Mouse (Mus musculus) intestine, embryonic 14.5 days (tissue): ENCODE results near the gene Nudt2. TPM values are rescaled to one million over a fixed set of nuclear protein-coding genes. Genes with fewer than 3 reads are reported as not detected.

Source experiments
- ATAC-seq: fragments of 200-750 bp; cut with Nextera tagmentation; replicated peaks from 2 replicates; pipeline ENCODE4 v1.8.0; 2017; ENCODE audit warnings: low read depth, moderate number of reproducible peaks, moderate TSS enrichment, moderate library complexity; ENCODE audit not compliant: low FRiP score, low TSS enrichment
- DNase-seq: peaks from one replicate; pipeline ENCODE4 v3.0.0-alpha.2; 2018; ENCODE audit warnings: low spot score
- H3K27ac ChIP-seq: fragments of 300-500 bp; sonication (generic); 2 replicates; pipeline ENCODE4 v1.5.1; 2014; ENCODE audit warnings: low read depth, mild to moderate bottlenecking, control low read depth
- H3K27me3 ChIP-seq: fragments of 300-500 bp; sonication (generic); replicated peaks from 2 replicates; pipeline ENCODE4 v1.6.1; 2014; ENCODE audit warnings: low read length, control low read depth; ENCODE audit not compliant: control insufficient read depth, insufficient read depth
- H3K36me3 ChIP-seq: fragments of 300-500 bp; sonication (generic); 2 replicates; pipeline ENCODE4 v1.6.1; 2014; ENCODE audit warnings: low read length, control low read depth; ENCODE audit not compliant: control insufficient read depth, insufficient read depth
- H3K4me1 ChIP-seq: fragments of 300-500 bp; sonication (generic); replicated peaks from 2 replicates; pipeline ENCODE4 v1.6.1; 2014; ENCODE audit warnings: low read length, control low read depth, mixed read lengths; ENCODE audit not compliant: control insufficient read depth, insufficient read depth
- H3K4me2 ChIP-seq: fragments of 300-500 bp; sonication (generic); 2 replicates; pipeline ENCODE4 v1.6.1; 2014; ENCODE audit warnings: low read length
- H3K4me3 ChIP-seq: fragments of 300-500 bp; sonication (generic); 2 replicates; pipeline ENCODE4 v1.5.1; 2014; ENCODE audit warnings: low read depth, low read length, control low read depth, mixed read lengths
- H3K9ac ChIP-seq: fragments of 300-500 bp; sonication (generic); 2 replicates; pipeline ENCODE4 v1.6.1; 2014; ENCODE audit warnings: mild to moderate bottlenecking, low read length
- H3K9me3 ChIP-seq: fragments of 300-500 bp; sonication (generic); 2 replicates; pipeline ENCODE4 v1.6.1; 2016; ENCODE audit warnings: low read length, control low read depth; ENCODE audit not compliant: control insufficient read depth
- WGBS: fragments of 180-500 bp; shearing (Covaris S2); extraction: QIAGEN DNeasy Blood & Tissue Kit; methylation state at CpG from one replicate; pipeline ENCODE4 v1.1.7; 2014; 5-methylcytosine and 5-hydroxymethylcytosine counted together
- polyA plus RNA-seq: library from polyadenylated mRNA; unstranded; fragments of >200 nt; fragmentation: Nextera tagmentation; extraction: Ambion mirVana; gene quantifications from 2 replicates; pipeline ENCODE4 v1.2.1, GENCODE M21; 2014

Gene Nudt2
- polyA plus RNA-seq, 1 experiment from 2014 or later: 58.7 TPM

GRCm38 (mm10) chr4:41468396-41469080 is 3.6 kb downstream of the Nudt2 start:
- H3K4me2 ChIP-seq: no peak overlapping the region
- H3K4me3 ChIP-seq: no peak overlapping the region
- no peaks in the 10 kb centered on the region for H3K27me3 ChIP-seq
- H3K4me1 ChIP-seq: peaks cover 5% of the 10 kb centered on the region
- no peak overlapping the region for H3K9ac ChIP-seq
- H3K9me3 ChIP-seq: no peaks in the 10 kb centered on the region
- WGBS: 60% methylated on average over 17 of the region's 17 CpGs
- no peak for ATAC-seq
- no peak overlapping the region for H3K27ac ChIP-seq
- peak; percentile 81 for DNase-seq
- H3K36me3 ChIP-seq: no peaks in the 10 kb centered on the region

GRCm38 (mm10) chr4:41469199-41469598 is 4.2 kb downstream of the Nudt2 start:
- DNase-seq (no peak), ATAC-seq (no peak)
- 86% methylated on average over 10 of the region's 10 CpGs for WGBS

DNA sequence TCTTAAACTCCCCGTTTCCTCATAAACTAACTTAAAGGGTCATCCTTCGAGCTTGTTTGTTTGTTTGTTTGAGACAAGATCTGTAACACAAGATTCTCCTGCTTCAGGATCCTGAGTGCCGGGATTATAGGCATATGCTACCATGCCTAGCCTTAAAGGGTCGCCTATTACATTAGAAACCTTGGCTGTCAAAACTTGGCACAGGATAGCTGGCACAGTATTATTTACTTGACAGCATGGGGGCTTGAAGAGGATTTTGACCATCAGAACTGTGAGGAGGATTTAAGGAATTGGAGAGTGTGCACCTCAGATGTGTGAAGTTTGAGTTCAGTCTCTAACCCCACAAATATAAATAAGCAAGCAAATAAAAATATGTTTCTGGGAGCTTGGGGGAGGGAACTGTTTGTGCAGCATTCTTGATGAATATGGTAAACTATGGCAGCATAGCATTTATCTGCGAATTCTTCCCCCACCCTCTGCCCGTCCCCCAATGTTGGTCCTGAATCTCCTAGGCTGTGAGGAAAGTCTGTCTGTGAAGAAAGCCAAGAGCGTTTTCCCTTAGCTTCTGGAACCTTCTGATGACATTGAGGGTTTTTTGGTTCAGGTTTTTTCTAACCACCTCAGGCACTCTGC is 5.2 kb downstream of the Nudt2 start:
- ATAC-seq: no peak
- H3K36me3 ChIP-seq: no peaks in the 10 kb centered on the region
- H3K4me2 ChIP-seq: no peak overlapping the region
- no peaks in the 10 kb centered on the region for H3K27me3 ChIP-seq
- no peaks in the 10 kb centered on the region for H3K4me1 ChIP-seq
- H3K9me3 ChIP-seq: no peaks in the 10 kb centered on the region
- H3K27ac ChIP-seq: no peak overlapping the region
- DNase-seq: no peak
- H3K4me3 ChIP-seq: no peak overlapping the region
- H3K9ac ChIP-seq: no peak overlapping the region
- 62% methylated on average over 7 of the region's 7 CpGs for whole genome bisulfite sequencing

More at GRCm38 (mm10) chr4:41469199-41469598, 4.2 kb downstream of the Nudt2 start:
- Histone ChIP-seq H3K4me2 (no peak overlapping the region), H3K27me3 (no peaks in the 10 kb centered on the region), H3K4me3 (no peak overlapping the region), H3K36me3 (no peaks in the 10 kb centered on the region), H3K9ac (no peak overlapping the region), H3K4me1 (no peaks in the 10 kb centered on the region), H3K9me3 (no peaks in the 10 kb centered on the region), H3K27ac (no peak overlapping the region)

- no peaks in the 10 kb centered on the region for H3K4me1 ChIP-seq
- H3K27me3 ChIP-seq: no peaks in the 10 kb centered on the region
- no peak overlapping the region for H3K27ac ChIP-seq
- H3K36me3 ChIP-seq: no peaks in the 10 kb centered on the region
- H3K9me3 ChIP-seq: no peaks in the 10 kb centered on the region
- no peak for ATAC-seq
- WGBS: 49% methylated on average over 5 of the region's 5 CpGs
- H3K4me2 ChIP-seq: no peak overlapping the region
- no peak overlapping the region for H3K9ac ChIP-seq
- no peak overlapping the region for H3K4me3 ChIP-seq
- DNase-seq: no peak
Observed at GRCm38 (mm10) chr4:41470684-41471383, 5.9 kb downstream of the Nudt2 start.

GRCm38 (mm10) chr4:41471384-41471689 is 6.4 kb downstream of the Nudt2 start:
- Histone ChIP-seq H3K27ac (no peak overlapping the region), H3K4me2 (no peak overlapping the region), H3K9me3 (no peaks in the 10 kb centered on the region), H3K36me3 (no peaks in the 10 kb centered on the region), H3K9ac (no peak overlapping the region), H3K4me1 (no peaks in the 10 kb centered on the region), H3K4me3 (no peak overlapping the region), H3K27me3 (no peaks in the 10 kb centered on the region)
- 89% methylated on average over 1 of the region's 1 CpGs for WGBS
- ATAC-seq (no peak), DNase-seq (no peak)

- peaks cover 11% of the 10 kb centered on the region for H3K4me1 ChIP-seq
- no peaks in the 10 kb centered on the region for H3K9me3 ChIP-seq
- 82% methylated on average over 9 of the region's 9 CpGs for WGBS
- no peak overlapping the region for H3K9ac ChIP-seq
- no peaks in the 10 kb centered on the region for H3K27me3 ChIP-seq
- no peak overlapping the region for H3K4me3 ChIP-seq
- no peaks in the 10 kb centered on the region for H3K36me3 ChIP-seq
- no peak overlapping the region for H3K4me2 ChIP-seq
- ATAC-seq: no peak
- H3K27ac ChIP-seq: no peak overlapping the region
- DNase-seq: no peak
Observed at GRCm38 (mm10) chr4:41477648-41478160, 12.8 kb downstream of the Nudt2 start.

- Histone ChIP-seq H3K4me1 (peaks cover 11% of the 10 kb centered on the region), H3K27ac (peak overlapping the region; percentile 23; the same call in 1 of the 2 replicates), H3K9ac (no peak overlapping the region), H3K36me3 (no peaks in the 10 kb centered on the region), H3K27me3 (no peaks in the 10 kb centered on the region), H3K4me3 (no peak overlapping the region), H3K9me3 (no peaks in the 10 kb centered on the region), H3K4me2 (no peak overlapping the region)
- WGBS: 72% methylated on average over 4 of the region's 4 CpGs
- DNase-seq (no peak), ATAC-seq (no peak)
Observed at GRCm38 (mm10) chr4:41478751-41479455, 14.0 kb downstream of the Nudt2 start.

DNA sequence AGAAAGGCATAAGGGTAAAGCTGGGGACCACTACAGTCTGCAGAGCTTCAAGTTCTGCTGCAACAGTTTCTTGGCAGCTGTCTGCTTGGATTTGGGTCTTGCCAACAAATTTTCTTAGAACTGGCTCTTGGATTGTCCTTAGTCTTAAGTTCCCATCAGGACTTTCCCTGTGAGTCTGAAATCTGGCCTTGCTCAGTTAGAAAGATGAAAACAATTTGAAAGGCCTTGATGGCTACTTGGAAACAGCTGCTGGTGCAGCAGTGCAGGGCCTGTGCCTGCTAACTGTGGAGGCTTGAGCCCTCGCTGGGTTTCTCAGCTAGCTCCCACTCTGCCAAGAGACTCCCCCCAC is 14.5 kb downstream of the Nudt2 start:
- WGBS: 67% methylated on average over 1 of the region's 1 CpGs
- H3K4me1 ChIP-seq: peaks cover 11% of the 10 kb centered on the region
- ATAC-seq (no peak; the same call in 1 of the 2 replicates), DNase-seq (no peak)
- no peak overlapping the region for H3K9ac ChIP-seq
- H3K27me3 ChIP-seq: no peaks in the 10 kb centered on the region
- H3K36me3 ChIP-seq: no peaks in the 10 kb centered on the region
- H3K9me3 ChIP-seq: no peaks in the 10 kb centered on the region
- no peak overlapping the region for H3K4me2 ChIP-seq
- H3K4me3 ChIP-seq: no peak overlapping the region
- peak overlapping the region; percentile 23 for H3K27ac ChIP-seq
